Mouse (Mus musculus): Measurements from ENCODE around the gene Flnc.

DNA sequence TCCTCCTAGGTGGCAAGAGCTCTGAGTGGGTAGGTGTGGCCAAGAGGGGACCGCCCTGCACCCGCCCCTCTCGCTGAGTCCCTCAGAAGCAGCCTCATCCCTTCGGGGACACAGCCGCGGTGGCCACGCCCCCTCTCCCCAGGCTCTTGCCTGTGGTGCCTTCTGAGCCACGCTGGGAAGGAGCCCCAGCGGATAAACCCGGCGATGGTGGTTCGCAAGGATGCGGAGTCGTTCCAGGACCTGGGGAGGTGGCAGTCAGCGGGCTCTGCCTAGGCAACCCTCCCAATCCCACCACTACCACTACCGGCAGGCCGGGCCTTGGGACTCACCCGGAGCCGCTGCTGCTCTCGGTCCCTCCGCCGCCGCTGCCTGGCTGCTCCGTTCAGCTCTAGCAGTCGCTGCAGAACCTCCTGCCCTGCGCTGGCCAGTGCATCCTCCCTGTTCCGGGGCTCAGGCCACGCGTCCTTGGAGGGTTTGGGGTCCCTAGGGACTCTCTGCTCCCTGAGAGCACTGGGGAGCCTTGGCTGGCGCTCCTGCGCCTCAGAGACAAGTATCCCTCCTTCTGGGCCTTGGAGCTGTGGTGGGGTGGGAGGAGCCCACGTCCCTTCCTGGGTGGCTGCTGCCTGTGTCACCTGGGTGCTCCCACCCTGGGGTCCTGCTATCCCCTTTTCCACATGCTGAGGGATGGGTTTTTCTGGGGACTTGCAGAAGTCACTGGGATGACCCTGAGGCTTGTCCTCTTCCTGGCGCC is 41.1 kb downstream of the Flnc start:
- TF ChIP-seq CTCF (IDR thresholded peaks at IDR 0.05; ENCODE audit: low read depth) (no peak), EP300 (IDR thresholded peaks at IDR 0.05; ENCODE audit: low read depth) (no peak)

All from liver, postnatal 0 days (tissue).